Mouse (Mus musculus): Measurements from ENCODE around the gene Mcf2l. TPM values are rescaled to one million over a fixed set of nuclear protein-coding genes. Genes with fewer than 3 reads are reported as not detected.

Mcf2l gene
- polyA plus RNA-seq, 1 experiment: 19.7 TPM

DNA sequence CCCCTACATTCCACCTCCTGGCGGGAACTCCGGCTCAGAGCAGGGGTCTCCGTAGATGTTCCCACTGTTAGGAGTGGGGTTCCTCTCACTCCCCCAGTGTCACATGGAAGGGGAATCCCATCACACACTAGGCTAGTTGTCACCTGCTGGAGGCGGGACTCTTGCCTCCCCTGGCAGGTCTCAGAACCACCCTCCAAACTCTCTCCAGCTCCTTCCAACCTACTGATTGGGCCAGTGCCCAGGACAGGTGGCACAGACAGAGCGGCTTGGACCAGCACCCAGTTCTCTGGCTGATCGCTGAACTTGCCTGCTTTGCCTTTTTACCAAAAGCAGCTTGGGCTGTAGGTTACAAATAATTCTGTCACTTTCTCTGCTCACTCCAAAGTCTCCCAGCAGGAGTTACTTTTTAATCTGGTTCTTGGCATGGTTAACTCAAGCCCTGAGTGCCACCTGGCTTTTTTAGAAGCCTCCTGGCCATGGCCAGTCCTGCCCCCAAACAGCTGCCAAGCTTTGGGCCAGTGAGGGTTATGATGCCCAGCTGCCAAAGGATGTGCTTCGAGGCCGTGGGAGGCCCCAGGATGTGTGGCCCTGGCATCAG lies 687 bp downstream of the Mcf2l start:
- no peak for DNase-seq (ENCODE audit: low read depth)

DNA sequence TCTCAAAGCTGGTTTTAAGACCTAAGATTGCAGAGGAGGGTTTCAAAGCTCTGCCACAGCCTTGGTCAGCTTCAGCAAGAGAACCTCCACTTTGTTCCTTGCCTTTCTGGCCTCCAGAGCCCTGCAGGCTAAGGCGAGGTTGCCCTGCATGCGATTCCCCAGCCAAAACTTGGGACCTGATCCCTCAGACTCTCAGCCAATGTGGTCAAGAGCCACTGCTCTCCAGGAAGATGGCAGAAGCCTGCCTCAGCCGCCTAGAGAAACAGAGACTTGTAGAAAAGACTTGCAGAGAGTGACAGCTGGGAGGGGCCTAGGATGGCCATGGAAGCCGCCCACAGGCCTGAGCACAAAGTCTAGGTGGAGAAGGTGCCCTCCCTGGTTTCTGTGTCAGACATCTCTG lies 1.4 kb downstream of the Mcf2l start:
- DNase-seq (ENCODE audit: low read depth): no peak

DNA sequence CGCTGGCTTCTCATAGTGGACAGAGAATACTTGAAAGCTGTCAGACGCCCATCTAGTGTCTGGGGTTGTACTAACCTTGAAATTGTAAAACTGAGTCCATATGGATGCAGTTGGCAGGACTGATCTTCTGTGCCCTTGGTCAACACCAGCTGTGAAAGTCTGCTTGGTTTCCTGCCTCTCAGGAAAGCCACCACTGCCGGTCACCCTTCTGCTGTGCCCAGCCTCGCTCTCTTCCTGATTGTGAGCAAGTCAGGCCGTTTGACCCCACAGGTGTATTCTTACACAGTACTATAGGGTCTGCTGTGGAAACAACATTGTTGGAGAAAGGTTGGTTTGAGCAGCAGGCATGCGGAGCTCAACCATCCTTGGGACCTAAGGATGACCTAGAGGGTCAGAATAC lies 3.5 kb downstream of the Mcf2l start:
- DNase-seq (ENCODE audit: low read depth): no peak

DNA sequence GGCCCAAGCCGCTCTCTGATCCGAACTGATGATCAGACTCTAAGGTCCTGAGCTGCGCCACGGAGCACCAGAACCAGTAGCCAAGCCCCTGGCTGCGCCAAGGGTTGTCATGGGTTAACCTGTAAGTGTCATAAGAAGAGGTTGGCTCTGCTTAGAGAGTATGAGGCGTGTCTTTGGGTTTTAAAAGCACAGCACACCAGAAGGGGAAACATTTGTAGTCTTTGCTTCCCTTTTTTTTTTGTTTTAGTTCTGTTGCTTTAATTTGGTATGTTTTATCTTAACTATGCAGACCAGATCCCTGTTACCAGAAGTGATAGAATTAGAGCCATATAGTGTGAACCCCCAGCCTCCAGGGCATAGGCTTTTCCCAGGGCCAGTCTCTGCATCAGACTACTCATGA lies 6.6 kb downstream of the Mcf2l start:
- DNase-seq (ENCODE audit: low read depth): no peak

DNA sequence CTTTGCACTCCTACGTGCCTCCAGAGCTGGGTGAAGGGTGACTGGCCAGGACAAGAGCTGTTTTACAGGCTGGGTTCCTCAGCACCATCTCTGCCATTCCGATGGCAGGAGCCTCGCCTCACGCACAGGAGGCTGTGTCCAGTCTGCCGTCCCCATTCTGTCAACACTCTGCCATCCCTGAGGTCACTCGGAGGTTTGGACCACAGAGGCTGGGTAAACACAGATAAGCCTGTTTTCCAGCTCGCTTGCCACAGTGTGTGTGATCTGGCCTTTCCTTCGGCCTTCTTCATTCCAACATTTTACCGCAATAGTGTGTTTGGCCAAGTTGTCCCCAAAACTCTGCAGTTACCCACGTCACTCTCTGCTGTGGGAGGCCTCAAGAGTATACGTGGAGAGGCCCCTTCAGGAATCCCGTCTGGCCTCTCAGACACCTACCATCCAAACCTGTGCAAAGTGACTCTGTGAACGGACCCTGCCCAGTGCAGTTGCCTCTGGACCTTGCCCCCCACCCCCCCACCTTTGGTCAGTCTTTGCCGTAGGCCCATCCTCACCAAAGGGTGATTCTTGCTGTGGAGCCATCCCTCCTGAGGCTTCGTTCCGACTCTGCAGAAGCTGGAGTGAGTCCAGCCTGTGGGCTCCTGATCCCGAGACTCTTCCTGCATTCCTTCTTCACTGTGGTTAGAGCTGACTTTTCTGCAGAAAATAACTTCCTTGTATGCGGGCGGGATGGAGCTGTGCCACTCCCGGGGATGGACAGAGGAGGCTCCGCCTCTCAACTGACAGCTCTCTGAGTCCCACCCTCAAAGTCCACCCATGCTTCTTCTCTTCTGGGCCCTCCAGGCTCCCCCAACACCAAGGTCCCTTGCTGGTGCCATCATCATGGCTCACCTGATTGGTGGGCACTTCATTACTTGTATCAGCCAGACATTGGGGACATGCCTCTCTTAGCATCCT lies 9.7 kb downstream of the Mcf2l start:
- no peak for DNase-seq (ENCODE audit: low read depth)

DNA sequence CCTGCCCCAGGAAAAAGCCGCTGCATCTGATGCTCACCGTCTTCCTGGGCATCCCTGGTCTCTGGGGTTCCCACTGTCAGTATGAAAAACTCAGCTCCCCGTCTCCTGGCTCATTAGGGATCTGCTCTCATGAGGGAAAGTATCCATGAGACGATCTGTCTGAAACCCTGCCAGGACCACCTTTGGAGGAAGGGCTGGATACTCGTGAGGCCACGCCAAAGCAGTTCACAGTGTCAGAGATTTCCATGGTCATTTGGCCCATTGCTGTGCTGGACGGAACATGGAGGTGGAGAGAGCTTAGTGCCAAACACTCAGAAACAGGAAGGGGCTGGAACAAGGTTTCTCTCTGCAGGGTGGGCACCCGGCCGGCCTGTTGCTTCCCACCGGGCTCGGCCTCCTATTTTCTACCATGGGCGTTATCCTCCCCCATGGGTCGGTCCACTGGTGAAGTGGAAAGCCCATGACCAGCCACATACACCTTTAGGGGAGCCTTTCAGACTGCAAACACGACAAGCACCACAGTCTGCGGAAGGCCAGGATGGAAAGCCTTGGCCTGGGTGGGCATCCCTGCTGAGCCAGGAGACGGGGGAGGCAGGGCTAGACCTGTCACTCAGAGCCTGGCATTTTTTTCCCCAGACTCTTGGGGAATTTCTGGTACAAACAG lies 14.3 kb downstream of the Mcf2l start:
- no peak for DNase-seq (ENCODE audit: low read depth)

DNA sequence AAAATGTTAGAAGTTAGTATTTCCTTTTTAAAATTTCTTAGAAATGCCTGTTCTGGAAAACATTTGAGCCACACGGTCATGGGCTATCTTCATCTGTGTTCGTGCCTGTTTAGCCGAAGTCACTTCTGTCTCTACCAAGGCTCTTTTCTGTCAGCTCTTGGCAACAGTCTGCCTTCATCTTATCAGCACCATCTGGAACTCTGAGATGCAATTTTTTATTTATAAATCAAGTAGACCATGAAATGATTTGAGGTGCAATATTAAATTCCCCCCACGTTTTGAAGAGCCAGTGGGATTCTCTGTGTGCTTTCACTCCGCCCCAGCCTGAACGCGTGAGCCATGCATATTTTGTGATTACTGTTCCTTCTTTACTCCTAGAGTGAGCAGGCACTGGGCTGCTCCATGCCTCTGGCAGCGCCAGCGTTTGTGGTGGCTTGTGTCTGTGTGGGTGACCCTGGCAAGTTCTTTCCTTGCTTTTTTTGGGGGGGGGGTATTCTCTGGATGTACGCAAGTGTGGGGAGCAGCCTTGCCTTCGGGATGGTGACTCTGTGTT lies 15.5 kb downstream of the Mcf2l start:
- DNase-seq (ENCODE audit: low read depth): no peak

DNA sequence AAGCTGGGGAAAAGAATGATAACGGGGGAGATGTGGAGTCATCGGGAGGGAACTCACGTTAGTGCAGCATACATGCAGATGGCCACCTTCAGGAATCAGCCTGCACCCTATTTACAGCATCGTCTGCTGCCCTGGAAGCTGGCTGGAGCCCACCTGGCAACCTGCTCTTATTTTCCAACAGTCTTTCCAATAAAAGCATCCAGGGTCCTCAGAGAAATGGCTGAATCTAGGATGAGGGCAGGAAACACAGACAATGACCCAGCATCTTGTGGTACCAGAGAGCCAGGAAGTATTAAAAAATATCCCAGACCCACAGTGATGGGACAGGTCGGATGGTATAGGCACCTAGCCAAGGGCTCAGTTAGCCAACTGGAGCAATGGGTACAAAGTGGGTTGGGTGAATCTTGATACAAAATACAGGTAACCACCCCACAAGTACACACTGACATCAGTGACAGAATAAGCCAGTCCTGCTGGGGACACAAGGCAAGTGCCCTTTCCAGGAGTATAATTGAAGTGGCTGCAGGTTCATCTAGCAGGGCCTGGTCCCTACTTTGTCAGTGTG lies 19.4 kb downstream of the Mcf2l start:
- DNase-seq (ENCODE audit: low read depth): no peak

DNA sequence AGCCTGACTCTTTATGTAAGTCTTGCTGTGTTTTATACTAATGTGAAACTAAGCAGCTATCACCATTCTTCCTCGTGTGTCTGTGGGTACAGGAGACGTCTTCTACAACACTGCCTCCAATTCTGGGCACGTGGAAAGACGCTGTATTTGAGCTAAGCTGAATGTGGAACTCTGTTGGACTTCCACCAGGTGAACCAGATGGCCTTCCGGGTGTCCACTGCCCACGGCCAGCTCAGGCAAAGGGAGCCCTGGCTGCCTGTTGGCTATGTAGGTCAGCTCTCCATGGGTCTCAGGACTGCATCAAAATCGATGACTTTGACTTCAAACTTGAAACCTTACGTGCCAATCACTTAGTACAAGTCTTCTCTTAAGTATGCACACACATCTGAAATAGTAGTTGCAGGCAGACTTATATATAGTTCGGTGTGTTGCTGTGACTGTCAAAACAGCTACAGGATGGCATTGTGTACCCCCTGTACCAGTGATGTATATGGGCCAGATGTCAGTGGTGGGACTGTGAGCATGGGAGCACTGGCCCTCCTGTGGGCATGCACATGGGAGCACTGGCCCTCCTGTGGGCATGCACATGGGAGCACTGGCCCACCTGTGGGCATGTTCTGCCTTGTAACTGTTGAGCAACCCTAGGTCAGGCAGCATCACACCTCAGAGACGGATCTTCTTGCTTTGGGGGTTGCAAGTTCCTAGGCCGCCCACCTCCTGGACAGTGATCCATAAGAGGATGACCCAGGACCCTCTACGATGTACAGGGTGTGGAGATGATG lies 20.4 kb downstream of the Mcf2l start:
- DNase-seq (ENCODE audit: low read depth): no peak

DNA sequence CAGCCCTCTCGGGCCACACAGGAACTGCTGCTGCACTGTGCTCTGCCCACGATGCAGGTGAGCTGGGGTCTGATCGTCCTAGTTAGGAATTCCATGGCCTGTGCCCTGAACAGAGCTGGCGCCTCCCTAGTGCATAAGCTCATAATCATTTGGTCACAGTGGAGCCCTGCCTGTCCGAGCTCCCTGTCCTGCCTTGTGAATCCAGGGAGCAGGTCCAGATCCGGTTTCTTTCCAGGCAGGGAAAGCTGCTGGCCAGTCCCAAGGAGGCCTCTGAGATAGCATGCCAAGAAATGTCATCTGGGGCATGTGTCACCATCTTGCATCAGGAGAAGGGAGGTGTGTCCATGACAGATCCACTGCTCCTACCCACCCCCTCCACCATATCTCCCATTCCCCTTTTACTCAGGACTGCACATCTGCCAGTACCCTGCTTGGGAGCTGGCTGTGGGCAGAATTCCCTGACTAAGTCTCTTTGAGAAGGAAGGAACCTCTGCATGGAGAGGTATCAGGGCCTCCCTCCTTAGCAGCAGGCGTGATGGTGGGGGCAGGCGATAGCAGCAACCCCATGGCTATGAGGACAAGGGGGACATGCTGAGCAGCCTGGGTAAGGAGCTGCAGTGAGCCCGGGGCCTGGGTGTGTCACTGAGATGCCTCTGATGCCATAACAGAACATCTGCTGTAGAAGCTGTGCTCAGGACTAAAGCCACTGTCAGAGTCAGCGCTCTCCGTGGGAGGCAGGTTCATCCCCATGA lies 21.4 kb downstream of the Mcf2l start:
- DNase-seq (ENCODE audit: low read depth): no peak

DNA sequence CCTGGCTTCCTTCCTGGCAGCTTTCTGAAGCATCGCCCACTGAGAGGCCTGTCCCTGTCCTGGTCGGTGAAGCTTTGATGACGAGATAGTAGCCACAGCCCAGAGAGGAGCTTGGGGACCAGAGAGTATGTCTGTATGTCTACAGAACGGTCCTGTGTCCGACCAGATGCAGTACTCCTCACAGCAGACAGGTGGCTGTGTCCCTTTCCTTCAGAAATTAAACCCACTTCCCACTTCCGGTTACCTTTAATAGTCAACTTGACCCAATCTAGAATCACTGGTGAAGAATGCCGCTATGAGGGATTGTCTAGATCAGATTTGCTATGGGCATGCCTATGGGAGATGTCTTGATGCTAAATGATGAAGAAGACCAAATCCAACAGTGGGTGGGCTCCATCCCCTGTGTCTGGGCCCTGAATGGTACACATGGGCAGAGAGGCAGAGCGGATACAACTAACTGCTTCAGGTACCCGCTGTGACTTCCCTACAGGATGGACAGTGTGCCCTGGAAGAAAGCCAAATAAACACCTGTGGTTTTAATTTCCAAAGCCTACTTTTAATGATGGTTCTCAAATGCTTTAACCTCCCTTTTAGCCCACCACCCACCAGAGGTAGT lies 22.0 kb downstream of the Mcf2l start:
- DNase-seq (ENCODE audit: low read depth): no peak

DNA sequence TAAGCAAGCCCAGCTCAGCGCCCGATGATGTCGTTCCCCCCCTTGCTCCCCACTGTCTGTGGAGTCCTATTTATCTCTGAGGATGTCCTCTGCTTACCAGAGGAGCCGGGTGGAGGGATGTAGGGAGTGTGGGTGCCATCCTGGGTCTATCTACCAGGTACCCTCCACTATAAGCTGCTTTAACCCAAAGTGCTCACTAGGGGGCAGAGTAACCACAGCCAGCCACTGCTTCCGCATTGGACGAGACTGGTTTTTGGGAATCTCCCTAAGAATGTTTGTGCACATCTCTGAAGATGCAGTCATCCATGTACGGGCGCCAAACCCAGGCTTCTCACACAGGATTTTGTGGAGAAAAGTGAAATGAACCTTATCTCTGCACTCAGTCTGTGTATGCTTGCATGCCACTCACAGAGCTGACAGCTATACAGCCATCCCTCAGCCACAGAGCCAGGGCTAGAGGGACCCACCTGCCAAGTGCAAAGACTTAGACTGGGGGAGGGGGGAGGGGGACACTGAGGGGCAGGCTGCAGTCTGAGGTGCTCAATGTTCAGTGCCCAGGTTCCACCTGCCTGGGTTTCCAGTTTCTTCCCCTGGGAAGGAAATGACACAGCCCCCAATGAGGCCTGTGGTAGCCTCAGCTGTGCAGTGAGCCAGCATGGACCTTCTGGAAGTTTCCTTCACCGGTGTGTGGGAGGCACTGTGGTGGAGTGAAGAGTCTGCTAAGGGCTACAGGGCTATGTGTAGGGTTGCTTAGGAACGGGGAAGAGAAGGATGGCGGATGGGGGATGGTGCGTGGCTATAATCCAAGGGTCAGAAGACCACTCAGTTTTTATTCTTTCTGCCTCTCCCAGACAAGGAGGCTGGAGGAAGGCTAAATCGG lies 23.1 kb downstream of the Mcf2l start:
- DNase-seq (ENCODE audit: low read depth): no peak

DNA sequence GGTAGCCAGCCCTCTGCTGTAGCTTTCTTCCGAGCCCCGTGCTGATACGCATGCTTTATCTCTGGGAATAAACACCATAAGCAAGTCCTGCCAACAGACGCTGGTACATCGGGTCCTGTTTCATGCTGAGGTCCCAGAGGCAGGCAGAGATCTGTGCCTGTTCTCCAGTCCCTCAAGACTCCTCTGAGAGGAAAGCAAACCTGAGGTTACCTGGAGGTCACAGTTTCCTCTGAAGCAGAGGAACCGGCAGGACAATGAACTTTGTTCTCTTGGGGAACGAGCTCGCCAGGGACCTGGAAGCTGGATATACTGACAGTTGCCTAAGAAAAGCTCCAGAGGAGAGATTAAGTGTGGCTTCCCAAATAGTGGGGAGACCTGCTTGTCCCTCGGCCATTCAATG lies 24.2 kb downstream of the Mcf2l start:
- no peak for DNase-seq (ENCODE audit: low read depth)

DNA sequence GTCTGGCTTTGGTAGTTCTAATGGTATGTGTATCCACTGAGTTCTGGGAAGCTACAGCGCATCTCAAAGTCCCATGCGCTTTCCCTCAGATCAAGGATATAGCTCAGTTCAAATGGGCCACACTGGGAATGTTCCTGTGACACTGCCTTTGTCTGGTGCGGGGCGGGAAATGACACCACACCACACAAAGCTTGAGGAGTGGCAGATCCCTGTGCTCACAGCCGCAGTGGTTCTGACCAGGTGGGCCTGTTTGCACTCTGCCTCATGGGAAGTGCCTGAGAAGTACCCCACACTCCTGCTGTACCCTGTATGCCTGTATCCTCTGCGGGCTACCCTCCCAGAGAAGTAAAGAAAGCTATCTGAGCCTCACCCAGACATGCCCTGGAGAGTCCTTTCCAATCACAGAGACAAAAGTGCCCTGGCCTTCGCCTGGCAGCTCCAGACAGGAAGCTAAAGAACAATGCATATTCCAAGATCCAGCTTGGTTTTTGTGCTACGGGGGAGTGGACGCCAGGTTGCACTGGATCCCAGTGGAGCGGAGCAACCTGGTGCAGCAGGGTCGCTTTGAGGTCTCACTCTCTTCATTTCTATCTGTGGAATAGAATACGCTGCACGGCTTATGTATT lies 30.3 kb downstream of the Mcf2l start:
- DNase-seq (ENCODE audit: low read depth): no peak

DNA sequence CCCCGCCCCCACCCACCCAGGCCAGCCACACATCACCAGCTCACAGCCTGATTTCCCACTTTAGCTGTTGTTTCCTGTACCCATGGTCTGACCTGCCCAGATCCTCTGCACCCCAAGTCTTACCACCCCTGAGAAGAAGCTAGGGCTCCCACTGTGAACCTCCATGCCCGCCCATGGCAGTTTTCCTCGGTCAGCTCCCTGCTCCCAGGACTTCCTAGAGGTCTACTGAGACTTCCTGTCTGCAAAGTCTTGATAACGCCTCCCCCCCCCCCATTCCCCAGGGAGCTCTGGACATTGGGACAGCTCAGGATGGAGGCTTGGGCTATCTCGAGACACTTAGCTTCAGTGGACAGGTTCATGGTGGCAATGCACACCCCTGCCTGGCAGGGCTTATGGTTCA lies 31.5 kb downstream of the Mcf2l start:
- no peak for DNase-seq (ENCODE audit: low read depth)

DNA sequence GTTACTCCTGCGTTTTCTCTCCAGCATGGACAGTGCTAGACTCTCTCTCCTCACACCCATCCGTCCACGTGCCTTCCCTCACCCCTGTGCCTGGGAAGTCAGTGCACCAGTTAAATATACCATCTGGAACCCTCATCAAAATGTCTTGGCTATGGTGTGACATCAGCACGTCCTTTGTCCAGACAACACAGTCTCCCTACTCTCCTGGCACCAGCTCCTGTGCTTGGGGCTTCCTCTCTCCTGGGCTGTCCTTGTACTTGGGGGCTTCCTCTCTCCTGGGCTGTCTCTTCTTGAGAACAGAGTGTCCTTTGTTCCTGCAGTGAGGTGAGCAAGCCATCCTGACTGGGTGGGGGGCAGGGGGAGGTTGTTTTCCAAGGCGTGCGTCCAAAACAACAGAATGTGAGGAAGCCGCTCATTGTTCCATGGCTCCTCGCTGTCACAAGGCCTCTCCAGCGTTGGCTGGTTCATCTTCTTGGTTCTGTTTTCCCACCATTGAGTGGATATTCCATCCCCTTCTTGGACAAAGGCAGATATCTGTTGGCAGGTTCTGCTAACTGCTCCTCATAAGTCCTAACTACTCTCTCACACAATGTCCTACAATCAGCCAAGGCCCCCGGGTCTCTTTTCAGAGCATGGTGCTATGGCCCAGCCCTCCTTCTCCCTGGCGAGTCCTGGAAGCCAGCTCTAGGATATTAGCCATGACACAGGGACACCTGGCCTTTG lies 32.2 kb downstream of the Mcf2l start:
- DNase-seq (ENCODE audit: low read depth): no peak

DNA sequence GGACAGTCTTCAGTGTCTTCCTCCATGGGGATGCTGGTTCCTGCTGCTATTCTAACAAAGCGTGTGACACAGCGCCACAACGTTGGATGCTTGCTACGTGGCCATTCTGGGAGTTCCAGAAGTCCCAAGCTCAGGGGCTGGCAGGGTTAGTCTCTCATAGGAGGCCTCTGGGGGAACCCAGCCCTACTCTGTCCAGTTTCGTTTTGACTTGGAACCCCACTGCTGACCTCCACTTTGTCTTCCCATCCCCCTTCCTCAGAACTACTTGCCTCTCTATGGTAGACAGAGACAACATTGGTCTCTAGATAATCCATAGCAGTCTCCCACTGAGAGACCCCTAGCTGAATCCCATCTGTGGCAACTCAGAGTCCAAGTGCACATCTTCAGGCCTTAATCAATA lies 33.0 kb downstream of the Mcf2l start:
- no peak for DNase-seq (ENCODE audit: low read depth)

DNA sequence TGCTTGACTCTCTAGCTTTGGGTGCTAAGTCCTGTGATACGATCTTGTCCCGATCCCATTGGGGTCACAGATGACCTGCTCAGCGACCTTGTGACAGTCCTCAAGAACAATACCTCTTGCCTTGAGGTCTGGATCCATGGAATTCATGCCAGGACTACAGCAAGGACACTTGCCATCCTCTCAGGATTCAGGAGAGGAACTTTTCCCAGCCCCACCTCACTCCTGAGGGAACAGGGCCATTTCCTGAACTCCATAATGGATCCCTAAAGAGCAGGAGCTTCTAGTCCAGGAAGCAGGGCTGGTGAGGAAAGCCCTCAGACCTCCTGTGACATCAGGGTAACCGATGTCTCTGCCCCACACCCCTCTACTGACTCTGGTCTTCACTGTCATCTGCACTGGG lies 34.1 kb downstream of the Mcf2l start:
- no peak for DNase-seq (ENCODE audit: low read depth)
